Mouse (Mus musculus) spleen, adult 12 weeks (tissue): ENCODE measurements around the gene Akt2.

Experiments used
- DNase-seq: peaks from one replicate; pipeline ENCODE4 v3.0.0; 2022; ENCODE audit warnings: low spot score

Akt2 gene

DNA sequence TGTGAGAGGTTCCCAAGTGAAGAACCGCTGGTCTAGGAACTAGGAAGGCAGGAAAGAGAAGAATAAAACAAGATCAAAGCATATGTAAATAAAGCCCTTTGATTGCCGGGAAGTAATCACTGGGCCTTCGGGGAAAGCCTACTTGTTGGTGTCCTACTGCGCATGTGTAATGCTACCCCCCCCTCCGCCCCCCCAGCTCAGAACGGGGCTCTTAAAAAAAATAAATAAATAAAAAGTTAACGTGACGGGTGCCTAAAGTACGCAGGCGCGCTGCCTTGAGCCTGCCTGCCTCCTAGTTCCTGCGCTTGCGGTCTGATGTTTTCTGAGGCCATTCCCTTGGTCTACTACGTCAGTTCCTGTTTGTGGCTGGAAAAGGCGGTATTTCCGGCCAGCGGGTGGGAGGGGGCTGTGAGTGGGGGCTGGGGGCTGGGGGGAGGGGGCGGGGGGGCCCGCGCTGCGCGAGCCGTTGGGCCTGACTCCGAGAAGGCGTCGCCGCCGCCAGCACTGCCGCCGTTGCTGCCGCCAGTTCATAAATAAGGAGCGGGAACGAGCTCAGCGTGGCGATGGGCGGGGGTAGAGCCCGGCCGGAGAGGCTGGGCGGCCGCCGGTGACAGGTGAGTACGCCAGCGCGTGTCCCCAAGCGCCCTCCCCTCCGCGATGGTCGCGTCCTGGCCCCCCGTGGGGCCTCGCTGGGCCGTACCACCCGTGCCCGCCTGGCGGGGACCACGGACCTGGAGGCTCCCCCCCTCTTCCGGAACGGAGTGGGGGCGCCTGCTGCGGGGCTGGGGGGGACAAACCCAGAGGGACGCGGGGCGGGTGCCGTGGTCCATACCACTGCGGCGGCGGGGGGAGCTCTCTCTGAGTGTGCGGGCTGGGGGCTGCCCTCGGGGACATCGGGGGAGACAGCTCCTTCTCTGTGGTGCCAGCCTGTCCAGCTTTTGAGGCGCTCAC, at the start of gene Akt2:
Gene Akt2 (plus strand): TSS at position 287 of the 951 bp plus-strand sequence.
- DNase-seq: peak; percentile 75

DNA sequence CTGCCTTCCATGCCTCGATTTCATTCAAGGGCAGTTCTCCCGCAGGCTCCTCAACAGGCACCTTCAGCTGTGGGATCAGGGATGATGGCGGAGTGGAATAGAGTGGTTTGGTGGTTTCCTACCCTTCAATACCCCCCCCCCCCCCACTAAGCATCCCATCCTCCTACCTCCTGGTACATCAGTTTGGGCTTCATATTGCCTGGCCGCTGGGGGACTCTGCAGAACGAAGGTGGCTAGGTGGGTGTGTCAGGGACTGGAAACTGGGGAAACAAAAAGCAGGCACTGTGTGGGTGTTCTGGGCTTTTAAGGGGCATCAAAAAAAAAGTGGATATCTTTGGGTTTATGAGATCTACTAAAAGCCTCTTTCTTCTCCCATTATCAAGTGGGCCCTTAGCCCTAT, 49.4 kb upstream of the Akt2 start:
- DNase-seq: no peak

DNA sequence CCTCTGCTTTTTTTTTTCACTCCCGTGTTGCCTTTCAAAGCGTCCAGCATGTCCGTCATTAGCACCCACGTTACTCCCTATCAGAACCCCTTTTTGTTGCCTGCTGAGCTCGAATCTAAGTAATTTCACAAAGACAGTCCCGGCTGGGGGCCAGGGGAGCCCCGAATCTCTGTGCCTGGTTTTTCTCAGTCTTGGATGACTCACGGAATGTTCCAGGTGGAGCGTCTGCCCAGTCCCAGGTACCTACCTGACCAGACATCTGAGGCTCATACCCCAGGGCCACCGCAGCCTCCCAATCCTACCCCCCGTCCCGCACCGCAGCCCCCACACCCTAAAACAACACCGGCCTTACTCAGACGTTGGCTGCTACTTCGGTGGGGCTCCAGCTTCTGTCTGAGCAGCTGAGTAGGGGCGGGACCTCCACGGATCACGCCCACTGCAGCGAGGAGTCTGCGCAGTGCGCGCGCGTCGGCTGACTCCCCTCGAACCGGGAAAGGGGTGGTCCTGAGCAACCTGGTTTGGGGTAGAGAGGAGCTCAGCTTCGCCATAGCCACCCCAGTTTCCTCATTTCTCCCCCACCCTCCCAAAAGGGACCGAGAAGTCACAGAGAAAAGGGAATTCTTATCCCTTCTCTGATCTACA, 48.8 kb upstream of the Akt2 start:
- DNase-seq: peak; percentile 71

DNA sequence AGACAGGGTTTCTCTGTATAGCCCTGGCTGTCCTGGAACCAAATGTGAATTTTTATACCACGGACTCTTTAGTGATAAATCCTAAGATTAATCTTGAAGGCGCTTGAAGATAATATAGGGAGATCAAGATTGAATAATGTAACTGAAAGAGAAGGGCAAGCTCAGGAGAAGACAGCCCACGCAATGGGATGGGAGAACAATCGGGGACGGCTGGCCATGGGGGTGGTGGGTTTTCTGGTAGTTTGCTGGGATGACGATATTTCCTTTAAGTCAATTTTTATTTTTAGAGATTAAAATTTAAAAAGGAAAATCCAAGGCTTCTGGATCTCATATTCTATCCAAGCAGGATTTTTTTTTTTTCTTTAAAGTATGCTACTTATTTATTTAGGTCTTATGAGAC, 48.3 kb upstream of the Akt2 start:
- DNase-seq: no peak

DNA sequence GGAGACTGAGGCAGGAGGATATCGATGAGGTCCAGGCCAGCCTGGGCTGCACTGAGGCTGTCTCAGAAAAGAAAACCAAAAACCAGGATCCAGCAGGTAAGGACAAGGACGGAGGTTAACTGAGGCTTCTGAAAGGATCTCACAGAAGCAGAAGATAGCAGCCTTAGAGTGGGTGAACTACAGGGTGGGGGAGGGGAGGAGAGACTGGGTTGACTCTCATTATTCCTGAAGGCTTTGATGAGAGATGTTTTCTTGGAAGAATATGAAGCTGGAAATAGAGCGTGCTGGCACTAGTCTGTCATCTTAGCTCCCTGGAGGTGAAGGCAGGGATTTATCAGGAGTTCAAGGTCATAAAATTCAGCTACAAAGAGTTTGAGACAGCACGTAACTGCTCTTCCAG, 47.5 kb upstream of the Akt2 start:
- DNase-seq: no peak

DNA sequence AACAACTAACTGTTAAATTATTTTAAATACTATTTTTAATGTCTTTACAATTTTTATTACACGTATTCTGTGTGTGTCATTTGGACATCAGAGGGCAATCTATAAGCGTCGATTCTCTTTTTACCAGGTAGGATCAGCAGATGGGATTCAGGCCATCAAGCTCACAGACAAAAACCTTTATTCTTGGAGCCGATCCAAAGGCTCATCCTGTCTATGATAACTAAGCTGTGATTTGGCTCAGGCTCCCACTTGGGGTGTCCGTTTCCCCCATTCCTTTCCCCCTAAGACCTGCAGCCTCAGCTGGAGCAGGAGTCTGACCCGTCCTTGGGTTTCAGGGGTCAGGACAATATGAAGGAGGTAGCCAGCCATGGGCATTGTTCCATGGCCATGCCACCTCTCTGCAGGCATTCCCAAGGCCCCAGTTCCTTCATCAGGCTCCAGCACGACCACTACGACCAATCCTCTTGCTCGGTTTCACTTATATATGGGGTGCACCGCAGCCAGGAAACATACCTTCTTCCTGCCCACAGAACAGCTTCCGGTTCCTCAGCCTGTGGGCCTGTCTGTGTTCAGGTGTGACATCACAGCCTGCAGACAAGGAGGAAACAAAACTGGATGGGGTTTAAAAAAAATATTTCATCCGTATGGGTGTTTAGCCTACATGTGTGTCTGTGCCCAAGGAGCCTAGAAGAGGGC, 46.5 kb upstream of the Akt2 start:
- peak; percentile 38 for DNase-seq

DNA sequence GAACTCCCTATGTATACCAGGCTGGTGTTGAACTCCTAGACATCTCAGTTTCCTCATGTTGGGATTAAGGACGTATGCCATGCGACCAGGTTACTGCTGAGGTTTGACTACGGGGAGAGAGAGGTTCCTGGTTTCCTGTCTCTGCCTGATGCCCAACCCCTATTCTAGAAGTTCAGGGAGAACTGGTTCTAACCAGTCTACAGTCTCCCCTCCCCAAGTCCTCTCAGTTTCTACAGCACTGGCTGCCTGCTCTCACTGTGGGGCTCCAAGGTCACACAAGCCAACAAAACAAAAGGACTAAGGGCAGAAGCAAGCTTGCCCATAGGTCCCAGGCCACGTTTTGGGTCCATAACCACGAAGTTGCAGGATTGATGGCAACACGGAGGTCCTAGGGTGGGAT, 41.8 kb upstream of the Akt2 start:
- DNase-seq: no peak

DNA sequence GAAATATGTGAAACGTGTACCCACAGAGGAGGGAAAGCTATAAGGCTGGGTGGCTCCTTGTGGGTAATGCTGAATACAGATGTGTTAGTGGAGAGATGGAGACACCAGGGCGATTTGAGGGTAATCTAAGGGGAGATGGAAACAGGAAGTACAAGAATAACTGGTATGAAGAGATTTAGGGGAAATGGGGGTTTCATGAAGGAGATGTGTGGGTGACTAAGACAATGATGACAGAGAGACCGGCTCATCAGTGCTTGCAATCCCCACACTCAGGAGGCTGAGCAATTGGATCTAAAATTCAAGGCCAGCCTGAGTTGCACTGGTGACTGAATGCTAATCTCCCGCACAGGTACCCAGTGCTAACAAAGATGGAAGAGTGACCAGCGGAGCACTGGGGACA, 39.3 kb upstream of the Akt2 start:
- DNase-seq: no peak

DNA sequence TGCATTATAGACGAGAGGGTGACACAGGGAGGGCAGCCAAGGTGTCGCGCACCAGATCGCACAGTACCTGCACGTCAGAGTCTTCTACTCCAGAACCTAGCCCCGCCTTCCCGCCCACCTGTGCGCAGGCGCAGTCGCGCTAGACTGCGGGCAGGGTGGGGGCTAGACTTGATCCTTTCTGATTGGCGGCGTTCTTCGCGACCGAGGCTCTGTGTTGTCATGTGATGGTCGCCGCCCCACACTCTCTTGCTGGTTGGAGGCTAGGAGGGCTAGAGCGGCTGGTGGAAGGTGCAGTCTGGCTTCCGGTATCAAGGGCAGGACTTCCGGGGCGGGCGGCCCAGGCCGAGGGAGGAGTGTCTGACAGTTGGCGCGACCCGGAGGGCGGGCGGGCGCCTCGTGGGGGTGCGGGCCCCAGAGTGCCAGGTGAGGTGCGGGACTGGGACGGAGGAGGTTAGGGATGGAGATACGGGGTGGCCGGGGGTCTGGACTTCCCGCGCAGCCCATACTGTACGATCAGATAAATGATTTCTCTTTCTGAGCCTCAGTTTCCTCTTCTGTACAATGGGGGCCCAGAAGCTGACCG, 38.3 kb upstream of the Akt2 start, which contains the start of the genes Pld3 and 2310022A10Rik:
Gene Pld3 (minus strand): TSS at position 288 of the 583 bp plus-strand sequence.
Gene 2310022A10Rik (plus strand): TSS at position 303 of the 583 bp plus-strand sequence.
- DNase-seq: peak; percentile 92

DNA sequence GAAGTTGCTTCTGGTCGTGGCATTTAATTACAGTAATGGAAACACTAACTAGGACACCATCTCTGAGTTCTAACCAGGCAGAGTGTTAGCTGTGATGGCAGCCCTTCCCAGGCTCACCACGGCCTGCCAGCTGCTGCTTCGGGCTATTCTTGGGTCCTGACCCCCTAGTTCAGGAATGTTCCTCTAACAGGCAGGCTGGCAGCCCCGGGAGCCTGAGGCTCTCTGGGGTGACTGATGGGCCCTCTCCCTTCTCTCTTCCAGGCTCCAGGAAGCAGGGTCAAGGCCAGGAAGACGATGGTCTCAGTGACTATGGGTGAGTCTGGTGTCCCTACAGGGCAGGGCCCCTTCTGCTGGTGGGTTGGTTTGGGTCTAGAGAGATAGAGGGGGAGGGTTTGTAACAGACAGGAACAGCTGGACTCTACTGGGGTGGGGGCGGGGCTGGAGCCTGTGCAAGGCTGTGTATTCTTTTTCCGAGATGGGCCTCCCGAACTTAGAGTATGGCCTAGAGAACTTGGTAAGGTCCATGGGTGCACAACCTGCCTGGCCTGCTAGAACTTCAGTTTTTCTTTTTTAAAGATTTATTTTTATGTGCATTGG, 31.0 kb upstream of the Akt2 start:
- no peak for DNase-seq

DNA sequence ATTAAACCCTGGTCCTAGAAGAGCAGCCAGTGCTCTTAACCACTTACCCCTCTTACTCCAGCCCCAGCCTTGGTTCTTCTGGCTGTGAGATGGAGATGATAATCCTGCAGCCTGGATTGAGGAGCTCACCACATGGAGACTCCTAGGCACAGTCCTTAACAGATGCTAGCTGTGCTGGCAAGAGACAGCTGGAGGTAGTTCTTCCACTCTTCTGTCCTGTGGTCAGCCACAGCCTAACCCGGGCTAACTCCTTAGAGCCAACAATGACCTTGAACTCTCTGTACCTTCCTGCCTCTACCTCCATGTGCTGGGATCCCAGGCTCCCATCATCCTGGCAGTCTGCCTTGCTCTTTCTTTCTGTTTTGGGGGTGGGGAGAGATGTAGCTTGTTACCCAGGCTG, 30.4 kb upstream of the Akt2 start:
- no peak for DNase-seq

DNA sequence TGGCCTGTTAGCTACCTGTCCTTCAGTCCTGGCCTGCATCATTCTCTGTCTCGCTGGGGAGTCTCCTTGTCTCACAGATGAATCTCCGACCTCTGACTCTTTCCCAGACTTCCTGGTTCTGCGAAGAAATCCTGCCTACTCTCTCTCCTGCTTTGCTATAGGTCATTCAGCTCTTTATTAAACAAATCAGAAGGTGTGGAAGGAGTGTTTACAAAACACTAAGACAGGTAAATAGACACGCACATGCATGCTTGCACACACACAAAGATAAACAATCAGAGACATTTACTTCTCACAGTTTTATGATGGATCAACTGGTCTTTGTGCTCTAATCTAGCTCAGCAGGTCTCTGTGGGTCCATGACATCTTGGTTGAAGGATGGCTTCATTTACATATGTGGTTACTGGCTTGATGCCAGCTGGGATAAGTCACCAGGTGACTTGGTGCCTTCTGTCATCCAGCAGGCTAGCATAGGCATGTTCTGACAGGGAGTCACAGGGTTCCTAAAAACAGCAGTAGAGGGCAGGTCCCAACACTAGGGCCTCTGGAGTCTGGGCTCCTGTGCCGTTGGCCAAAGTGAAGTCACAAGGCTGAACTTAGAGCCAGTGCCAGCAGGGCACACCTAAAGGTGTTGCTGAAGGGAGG, 21.6 kb upstream of the Akt2 start:
- DNase-seq: no peak

DNA sequence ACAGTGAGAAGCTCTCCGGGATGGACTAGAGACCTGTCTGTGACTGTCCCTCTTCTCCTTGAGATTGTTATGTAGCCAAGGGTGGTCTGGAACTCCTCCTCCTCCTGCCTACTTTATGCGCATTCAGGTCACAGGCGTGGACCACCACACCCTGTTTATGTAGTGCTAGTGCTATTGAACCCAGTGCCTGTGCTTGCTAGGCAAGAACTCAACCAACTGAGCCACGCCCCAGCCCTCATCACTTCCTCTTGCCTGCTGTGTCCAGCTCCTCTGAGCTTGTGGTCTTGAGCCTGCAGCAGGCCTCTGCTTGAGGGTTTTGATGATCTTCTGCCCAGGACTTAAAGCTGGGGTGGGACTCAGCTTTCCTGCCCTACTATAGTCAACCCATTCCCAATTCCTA, 19.2 kb upstream of the Akt2 start:
- no peak for DNase-seq

DNA sequence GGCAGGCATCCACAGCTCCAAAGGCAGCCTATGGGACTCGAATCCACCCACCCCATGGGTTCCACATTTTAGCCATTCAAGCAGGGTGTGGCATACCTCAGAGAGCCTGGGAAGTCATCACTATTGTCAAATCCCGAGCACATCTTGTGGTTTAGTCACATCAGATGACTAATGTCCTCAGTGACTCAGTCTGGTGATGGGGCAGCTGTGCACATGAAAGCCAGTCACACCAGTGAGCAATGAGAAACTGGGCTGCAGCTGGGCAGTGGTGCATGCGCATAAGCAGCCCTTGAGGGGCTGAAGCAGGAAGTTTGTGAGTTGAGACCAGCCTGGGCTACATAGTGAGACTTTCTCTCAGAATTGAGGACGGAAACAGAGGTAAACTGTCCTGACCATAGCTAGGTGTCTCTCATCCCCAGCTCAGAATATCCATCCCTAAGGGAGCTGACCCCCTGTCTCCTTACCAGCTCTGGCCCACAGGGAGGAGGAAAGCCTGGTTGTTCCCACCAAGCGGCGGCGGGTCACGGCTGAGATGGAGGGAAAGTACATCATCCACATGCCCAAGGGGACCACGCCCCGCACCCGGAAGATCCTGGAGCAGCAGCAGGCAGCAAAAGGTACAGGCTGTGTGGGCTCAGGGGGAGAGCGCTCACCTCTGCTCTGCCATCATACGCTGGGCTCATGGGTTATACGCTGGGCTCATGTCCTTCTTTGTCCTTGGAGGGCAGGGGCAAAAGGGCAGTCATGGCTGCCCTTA, 17.1 kb upstream of the Akt2 start:
- DNase-seq: no peak

DNA sequence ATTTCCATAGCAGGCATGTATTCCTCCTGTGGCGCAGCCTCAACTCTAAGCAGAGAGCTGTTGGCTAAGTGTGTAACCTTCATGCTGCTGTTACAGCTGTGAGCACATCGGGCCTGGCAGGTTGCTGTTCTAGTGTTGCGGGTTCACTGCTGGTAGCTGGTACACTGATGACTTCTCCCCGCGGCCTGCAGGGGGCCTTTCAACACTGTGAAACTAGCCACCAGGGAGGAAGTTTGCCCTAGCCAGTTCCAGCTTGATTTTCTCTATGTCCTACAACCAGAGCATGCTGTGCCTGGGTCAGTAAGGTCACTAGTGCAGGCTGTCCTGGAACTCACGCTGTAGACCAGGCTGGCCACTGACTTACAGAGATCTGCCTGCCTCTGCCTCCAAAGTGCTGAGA, 14.4 kb upstream of the Akt2 start:
- no peak for DNase-seq

DNA sequence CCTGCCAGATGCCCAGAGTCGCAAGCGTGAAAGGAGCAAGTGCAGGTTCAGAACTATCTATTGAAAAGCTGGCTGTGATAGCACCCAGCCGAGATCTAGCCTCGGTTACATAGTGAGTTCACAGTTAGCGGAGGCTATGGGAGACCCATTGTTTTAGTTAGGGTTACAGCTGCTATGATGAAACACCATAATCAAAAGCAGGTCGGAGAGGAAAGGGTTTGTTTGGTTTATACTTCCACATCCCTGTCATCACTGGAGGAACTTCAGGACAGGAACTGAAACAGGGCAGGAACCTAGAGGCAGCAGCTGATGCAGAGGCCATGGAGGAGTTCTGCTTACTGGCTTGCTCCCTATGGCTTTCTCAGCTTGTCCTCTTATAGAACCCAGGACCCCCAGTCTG, 13.8 kb upstream of the Akt2 start:
- no peak for DNase-seq

DNA sequence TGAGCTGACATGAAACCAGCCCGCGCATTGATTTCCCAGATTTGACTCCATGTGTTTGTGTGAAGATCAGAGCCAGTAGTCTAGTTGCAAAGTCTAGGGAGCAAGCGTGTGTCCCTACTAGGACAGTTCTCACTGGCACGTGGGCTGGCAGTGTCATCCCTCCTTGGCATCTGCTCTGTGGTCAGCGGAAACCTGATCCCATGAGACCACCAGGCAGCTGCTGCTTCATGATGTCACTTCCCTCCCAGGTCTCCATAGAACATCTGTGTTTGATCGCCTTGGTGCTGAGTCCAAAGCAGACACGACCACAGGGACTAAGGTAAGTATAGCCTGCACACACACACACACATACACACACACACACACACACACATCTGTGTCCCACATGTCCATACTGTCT, 12.9 kb upstream of the Akt2 start:
- DNase-seq: no peak

DNA sequence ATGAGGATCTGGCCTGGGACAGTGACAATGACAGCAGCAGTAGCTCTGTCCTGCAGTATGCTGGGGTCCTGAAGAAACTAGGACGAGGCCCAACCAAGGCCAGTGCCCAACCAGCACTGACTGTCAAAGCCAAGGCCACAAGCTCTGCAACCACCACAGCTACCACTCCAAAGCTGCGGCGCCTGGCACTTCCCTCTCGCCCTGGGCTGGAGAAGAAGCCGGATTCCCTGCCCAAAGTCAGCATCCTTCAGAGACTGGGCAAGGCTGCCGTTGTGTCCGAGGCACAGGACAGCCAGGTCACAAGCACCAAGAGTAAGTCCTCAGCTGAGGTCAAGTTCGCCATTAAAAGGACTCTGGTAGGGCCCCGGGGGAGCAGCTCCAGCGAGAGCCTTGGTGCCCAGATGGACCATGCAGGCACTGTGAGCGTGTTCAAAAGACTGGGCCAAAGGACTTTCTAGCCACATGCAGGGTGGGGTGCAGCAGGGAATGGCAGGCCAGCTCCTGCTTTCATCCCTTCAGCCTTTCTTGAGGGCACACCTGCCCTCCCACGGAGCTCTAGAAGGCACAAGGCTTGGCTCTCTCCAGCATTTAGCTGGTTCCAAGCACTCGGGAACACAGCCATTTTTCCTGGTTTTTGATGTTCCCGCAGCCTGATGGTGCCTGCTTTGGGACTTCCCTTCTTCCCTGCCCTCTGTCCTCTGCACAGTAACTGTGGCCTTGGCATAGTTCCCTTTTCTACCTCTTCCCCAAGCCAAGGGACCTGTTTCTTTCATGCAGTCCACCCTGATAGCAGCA, 10.8 kb upstream of the Akt2 start:
- no peak for DNase-seq

DNA sequence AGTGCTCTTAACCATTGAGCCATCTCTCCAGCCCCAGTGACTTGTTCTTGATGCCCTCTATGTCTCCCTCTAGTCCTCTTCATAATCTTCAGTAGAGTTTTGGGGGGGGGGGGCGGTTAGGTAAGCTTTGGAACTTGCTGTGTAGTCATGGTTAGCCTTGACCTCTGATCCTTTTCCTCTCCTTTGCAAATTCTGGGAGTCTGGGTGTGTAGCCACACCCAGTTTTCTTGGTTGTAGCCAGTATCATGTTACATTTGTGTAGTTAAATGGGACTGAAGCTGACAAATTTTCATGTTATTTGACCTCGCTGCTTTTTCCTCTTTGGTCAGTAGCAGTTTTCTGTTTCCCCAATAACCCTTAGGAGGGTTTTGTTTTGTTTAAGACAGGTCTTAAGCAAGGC, 4.5 kb upstream of the Akt2 start:
- DNase-seq: no peak

DNA sequence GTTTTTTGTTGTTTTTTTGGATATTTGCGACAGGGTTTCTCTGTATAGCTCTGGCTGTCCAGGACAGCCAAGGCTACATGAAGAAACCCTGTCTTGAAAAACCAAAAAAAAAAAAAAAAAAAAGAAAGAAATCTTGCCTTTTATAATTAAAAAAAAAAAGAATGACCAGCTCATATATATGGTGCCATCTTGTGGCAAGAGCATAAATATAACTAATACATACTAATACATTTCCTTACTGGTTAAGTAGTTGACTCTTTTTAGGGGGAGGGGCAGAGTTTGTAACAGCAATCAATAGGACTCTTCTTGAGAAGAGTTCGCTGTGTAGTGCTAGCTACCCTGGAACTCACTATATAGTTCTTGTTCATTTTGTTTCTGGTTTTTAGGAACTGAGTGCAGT, 3.6 kb upstream of the Akt2 start:
- DNase-seq: no peak
